Mouse (Mus musculus): ENCODE results near the gene Sox8. TPM values are rescaled to one million over a fixed set of nuclear protein-coding genes. Genes with fewer than 3 reads are reported as not detected.

Gene Sox8
- polyA plus RNA-seq, 1 experiment from 2014 or later: 1.4 TPM

- 68% methylated on average over 3 of the region's 3 CpGs for WGBS
- ATAC-seq (ENCODE audit: low FRiP score, low TSS enrichment) (no peak), DNase-seq (ENCODE audit: low spot score) (no peak)
- Histone ChIP-seq H3K9me3 (ENCODE audit: control insufficient read depth, low read length) (no peaks in the 10 kb centered on the region), H3K27me3 (ENCODE audit: control insufficient read depth, insufficient read depth, low read length) (no peaks in the 10 kb centered on the region), H3K36me3 (ENCODE audit: control insufficient read depth, insufficient read depth, low read length) (no peaks in the 10 kb centered on the region), H3K9ac (ENCODE audit: low read length) (no peak overlapping the region), H3K4me1 (replicated peaks; ENCODE audit: control insufficient read depth, insufficient read depth) (no peaks in the 10 kb centered on the region), H3K4me2 (replicated peaks; ENCODE audit: low read depth) (no peak overlapping the region), H3K27ac (replicated peaks) (no peak overlapping the region), H3K4me3 (ENCODE audit: low read depth, low read length) (no peak overlapping the region)
- TF ChIP-seq EP300 (optimal IDR thresholded peaks at IDR 0.05): no peak
- TF ChIP-seq CTCF (IDR thresholded peaks at IDR 0.05; ENCODE audit: low read depth): no peak
These were observed 27.1 kb upstream of the Sox8 start for GRCm38 (mm10) chr17:25597537-25597936.

GRCm38 (mm10) chr17:25595495-25595894 lies 25.0 kb upstream of the Sox8 start:
- H3K9ac ChIP-seq (ENCODE audit: low read length): no peak overlapping the region
- no peak overlapping the region for H3K4me3 ChIP-seq (ENCODE audit: low read depth, low read length)
- no peaks in the 10 kb centered on the region for H3K4me1 ChIP-seq (replicated peaks; ENCODE audit: control insufficient read depth, insufficient read depth)
- H3K9me3 ChIP-seq (ENCODE audit: control insufficient read depth, low read length): no peaks in the 10 kb centered on the region
- WGBS: 72% methylated on average over 5 of the region's 5 CpGs
- H3K27ac ChIP-seq (replicated peaks): no peak overlapping the region
- H3K36me3 ChIP-seq (ENCODE audit: control insufficient read depth, insufficient read depth, low read length): no peaks in the 10 kb centered on the region
- no peak overlapping the region for H3K4me2 ChIP-seq (replicated peaks; ENCODE audit: low read depth)
- TF ChIP-seq EP300 (optimal IDR thresholded peaks at IDR 0.05) (no peak), CTCF (IDR thresholded peaks at IDR 0.05; ENCODE audit: low read depth) (peak; percentile 36; the same call in 1 of the 2 replicates)
- DNase-seq (ENCODE audit: low spot score) (no peak), ATAC-seq (ENCODE audit: low FRiP score, low TSS enrichment) (no peak)
- H3K27me3 ChIP-seq (ENCODE audit: control insufficient read depth, insufficient read depth, low read length): no peaks in the 10 kb centered on the region

GRCm38 (mm10) chr17:25593411-25594261 lies 23.1 kb upstream of the Sox8 start:
- Histone ChIP-seq H3K27me3 (ENCODE audit: control insufficient read depth, insufficient read depth, low read length) (no peaks in the 10 kb centered on the region), H3K9ac (ENCODE audit: low read length) (no peak overlapping the region), H3K27ac (replicated peaks) (no peak overlapping the region), H3K36me3 (ENCODE audit: control insufficient read depth, insufficient read depth, low read length) (no peaks in the 10 kb centered on the region), H3K4me1 (replicated peaks; ENCODE audit: control insufficient read depth, insufficient read depth) (no peaks in the 10 kb centered on the region), H3K9me3 (ENCODE audit: control insufficient read depth, low read length) (no peaks in the 10 kb centered on the region), H3K4me2 (replicated peaks; ENCODE audit: low read depth) (no peak overlapping the region), H3K4me3 (ENCODE audit: low read depth, low read length) (no peak overlapping the region)
- no peak for DNase-seq (ENCODE audit: low spot score)
- no peak for ATAC-seq (ENCODE audit: low FRiP score, low TSS enrichment)
- 65% methylated on average over 22 of the region's 22 CpGs for WGBS
- TF ChIP-seq EP300 (optimal IDR thresholded peaks at IDR 0.05): no peak
- TF ChIP-seq CTCF (IDR thresholded peaks at IDR 0.05; ENCODE audit: low read depth): no peak

- 86% methylated on average over 6 of the region's 6 CpGs for WGBS
- H3K9me3 ChIP-seq (ENCODE audit: control insufficient read depth, low read length): no peaks in the 10 kb centered on the region
- no peaks in the 10 kb centered on the region for H3K4me1 ChIP-seq (replicated peaks; ENCODE audit: control insufficient read depth, insufficient read depth)
- ATAC-seq (ENCODE audit: low FRiP score, low TSS enrichment) (no peak), DNase-seq (ENCODE audit: low spot score) (no peak)
- H3K27me3 ChIP-seq (ENCODE audit: control insufficient read depth, insufficient read depth, low read length): no peaks in the 10 kb centered on the region
- H3K4me3 ChIP-seq (ENCODE audit: low read depth, low read length): no peak overlapping the region
- no peak overlapping the region for H3K27ac ChIP-seq (replicated peaks)
- H3K36me3 ChIP-seq (ENCODE audit: control insufficient read depth, insufficient read depth, low read length): no peaks in the 10 kb centered on the region; the same call in none of the 2 replicates
- no peak for TF ChIP-seq EP300 (optimal IDR thresholded peaks at IDR 0.05)
- TF ChIP-seq CTCF (IDR thresholded peaks at IDR 0.05; ENCODE audit: low read depth): no peak
- H3K9ac ChIP-seq (ENCODE audit: low read length): no peak overlapping the region
- no peak overlapping the region for H3K4me2 ChIP-seq (replicated peaks; ENCODE audit: low read depth)
These were observed 21.9 kb upstream of the Sox8 start for GRCm38 (mm10) chr17:25592336-25592735.

GRCm38 (mm10) chr17:25590985-25591384 lies 20.5 kb upstream of the Sox8 start:
- H3K9ac ChIP-seq (ENCODE audit: low read length): no peak overlapping the region
- no peaks in the 10 kb centered on the region; the same call in none of the 2 replicates for H3K36me3 ChIP-seq (ENCODE audit: control insufficient read depth, insufficient read depth, low read length)
- no peaks in the 10 kb centered on the region for H3K9me3 ChIP-seq (ENCODE audit: control insufficient read depth, low read length)
- 89% methylated on average over 4 of the region's 4 CpGs for WGBS
- TF ChIP-seq EP300 (optimal IDR thresholded peaks at IDR 0.05) (no peak), CTCF (IDR thresholded peaks at IDR 0.05; ENCODE audit: low read depth) (peak; percentile 41)
- H3K27ac ChIP-seq (replicated peaks): no peak overlapping the region
- DNase-seq (ENCODE audit: low spot score) (no peak), ATAC-seq (ENCODE audit: low FRiP score, low TSS enrichment) (no peak)
- no peaks in the 10 kb centered on the region for H3K27me3 ChIP-seq (ENCODE audit: control insufficient read depth, insufficient read depth, low read length)
- H3K4me2 ChIP-seq (replicated peaks; ENCODE audit: low read depth): no peak overlapping the region
- H3K4me1 ChIP-seq (replicated peaks; ENCODE audit: control insufficient read depth, insufficient read depth): no peaks in the 10 kb centered on the region
- no peak overlapping the region for H3K4me3 ChIP-seq (ENCODE audit: low read depth, low read length)

- 91% methylated on average over 6 of the region's 6 CpGs for WGBS
- no peak overlapping the region for H3K4me3 ChIP-seq (ENCODE audit: low read depth, low read length)
- no peak for DNase-seq (ENCODE audit: low spot score)
- no peaks in the 10 kb centered on the region for H3K27me3 ChIP-seq (ENCODE audit: control insufficient read depth, insufficient read depth, low read length)
- H3K27ac ChIP-seq (replicated peaks): no peak overlapping the region
- H3K36me3 ChIP-seq (ENCODE audit: control insufficient read depth, insufficient read depth, low read length): no peaks in the 10 kb centered on the region; the same call in none of the 2 replicates
- no peaks in the 10 kb centered on the region for H3K9me3 ChIP-seq (ENCODE audit: control insufficient read depth, low read length)
- TF ChIP-seq EP300 (optimal IDR thresholded peaks at IDR 0.05) (no peak), CTCF (IDR thresholded peaks at IDR 0.05; ENCODE audit: low read depth) (no peak)
- no peak overlapping the region for H3K9ac ChIP-seq (ENCODE audit: low read length)
- no peaks in the 10 kb centered on the region for H3K4me1 ChIP-seq (replicated peaks; ENCODE audit: control insufficient read depth, insufficient read depth)
- no peak overlapping the region for H3K4me2 ChIP-seq (replicated peaks; ENCODE audit: low read depth)
- ATAC-seq (ENCODE audit: low FRiP score, low TSS enrichment): no peak
These were observed 19.6 kb upstream of the Sox8 start for GRCm38 (mm10) chr17:25590068-25590467.

Data from stomach, postnatal 0 days (tissue).